9 mouse cellular contexts compared by ENCODE assay signal in the genomic region with DNA sequence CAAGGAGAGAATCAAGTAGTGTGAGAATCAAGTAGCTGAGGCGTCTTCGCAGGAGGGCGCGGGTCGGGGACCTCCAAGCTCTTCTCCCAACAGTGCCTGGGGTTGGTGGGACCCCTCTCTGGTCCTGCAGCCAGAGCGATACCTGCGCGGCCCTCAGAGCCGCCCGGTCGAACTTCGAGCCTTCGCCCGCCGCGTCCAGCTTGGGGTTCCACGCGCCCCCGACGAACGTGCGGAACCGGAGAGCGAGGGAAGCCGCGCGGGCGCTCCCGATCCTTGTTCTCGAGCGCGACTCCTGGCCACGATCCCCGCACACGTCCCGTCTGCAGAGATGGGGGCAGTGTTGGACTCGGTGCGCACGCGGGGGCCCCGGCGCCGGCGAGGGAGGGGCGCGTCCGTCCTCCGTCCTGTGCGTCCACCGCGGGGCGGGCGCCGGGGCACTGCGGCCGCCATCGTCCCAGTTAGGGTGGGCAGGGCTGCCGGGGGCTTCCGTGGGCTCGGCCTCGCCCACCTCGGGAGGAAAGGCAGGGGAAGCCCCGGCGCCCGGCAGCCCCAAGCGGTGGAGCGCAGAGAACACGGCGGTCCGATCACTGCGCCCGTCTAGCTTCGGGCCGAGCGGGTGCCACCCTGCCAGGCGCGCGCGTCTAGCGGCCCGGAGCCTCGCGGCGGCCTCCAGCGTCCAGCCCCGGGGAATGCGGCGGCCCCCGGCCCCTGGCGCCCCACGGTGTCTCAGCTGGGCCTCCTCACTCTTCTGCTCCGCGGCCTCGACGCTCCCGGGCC. TPM values are rescaled to one million over a fixed set of nuclear protein-coding genes. Genes with fewer than 3 reads are reported as not detected.
DNase-seq lines count a peak whose midpoint lies in the region; ATAC-seq and TF ChIP-seq lines count a peak whose summit lies in the region.
"Had no signal": no experiment of that assay in that cellular context is flagged by ENCODE, and none has a peak within 500 bp of the region (broad histone marks: within the 10 kb centered on the region; RNA-seq: fewer than 3 reads in every experiment).

A gene (plus strand): TSS at position 556 of the 777 bp plus-strand sequence.

- H3K4me1 ChIP-seq in forebrain, embryonic 15.5 days = peaks cover 10% of the 10 kb centered on the region
- peaks cover 12% of the 10 kb centered on the region for H3K4me1 ChIP-seq in hindbrain, embryonic 15.5 days (replicated peaks)
- peaks cover 9% of the 10 kb centered on the region for H3K4me1 ChIP-seq in liver, embryonic 13.5 days (replicated peaks)
- peaks cover 12% of the 10 kb centered on the region for H3K4me1 ChIP-seq in neural tube, embryonic 15.5 days

- ATAC-seq in forebrain, embryonic 15.5 days (replicated peaks) = no peak
- ATAC-seq in hindbrain, embryonic 15.5 days (ENCODE audit: low FRiP score, low read depth) = no peak
- ATAC-seq in liver, embryonic 13.5 days (ENCODE audit: low read depth) = no peak
- no peak for ATAC-seq in neural tube, embryonic 15.5 days (ENCODE audit: low FRiP score)

- peaks cover 61% of the 10 kb centered on the region for H3K27me3 ChIP-seq in forebrain, embryonic 15.5 days
- H3K27me3 ChIP-seq in hindbrain, embryonic 15.5 days = peaks cover 49% of the 10 kb centered on the region
- peaks cover 84% of the 10 kb centered on the region for H3K27me3 ChIP-seq in liver, embryonic 13.5 days
- H3K27me3 ChIP-seq in neural tube, embryonic 15.5 days (replicated peaks) = peaks cover 57% of the 10 kb centered on the region

- peak within 1 kb of the TSS; percentile 75 for H3K4me3 ChIP-seq in gastrocnemius, adult 2 months
- peak within 1 kb of the TSS; percentile 39 for H3K4me3 ChIP-seq in forebrain, embryonic 15.5 days
- peak within 1 kb of the TSS; percentile 36 for H3K4me3 ChIP-seq in hindbrain, embryonic 15.5 days
- H3K4me3 ChIP-seq in liver, embryonic 13.5 days (replicated peaks) = peak within 1 kb of the TSS; percentile 50
- H3K4me3 ChIP-seq in neural tube, embryonic 15.5 days (replicated peaks) = peak within 1 kb of the TSS; percentile 40

- peak within 1 kb of the TSS; percentile 85 for H3K27ac ChIP-seq in gastrocnemius, adult 2 months
- H3K27ac ChIP-seq in forebrain, embryonic 15.5 days (replicated peaks) = no peak within 1 kb of the TSS
- no peak within 1 kb of the TSS for H3K27ac ChIP-seq in hindbrain, embryonic 15.5 days (replicated peaks)
- peak within 1 kb of the TSS; percentile 23; the same call in 1 of the 2 replicates for H3K27ac ChIP-seq in liver, embryonic 13.5 days
- H3K27ac ChIP-seq in neural tube, embryonic 15.5 days (replicated peaks) = no peak within 1 kb of the TSS

- intact Hi-C loops in gastrocnemius, adult 2 months (cut with DNase I) = no loop called here

- peak; percentile 2; the same call in 1 of the 2 replicates for TF ChIP-seq CTCF in gastrocnemius, adult 2 months (IDR thresholded peaks at IDR 0.05)

- peak; percentile 59 for DNase-seq in gastrocnemius, adult 2 months
- DNase-seq in gastrocnemius, adult 8-10 months (ENCODE audit: low spot score in 2 of 2) = no peak
- no peak for DNase-seq in liver, embryonic 13.5 days
- no peak for DNase-seq in natural killer cell, adult 2 months (ENCODE audit: low spot score in 2 of 2)
- no peak for DNase-seq in right cerebral cortex, postnatal 10 days (ENCODE audit: low spot score in 2 of 2)

- 2% methylated on average over 72 of the region's 96 CpGs for WGBS in forebrain, embryonic 15.5 days
- 4% methylated on average over 71 of the region's 96 CpGs for WGBS in hindbrain, embryonic 15.5 days
- 3% methylated on average over 85 of the region's 96 CpGs for WGBS in liver, embryonic 13.5 days (ENCODE audit: insufficient replicate concordance)
- WGBS in neural tube, embryonic 15.5 days = 2% methylated on average over 83 of the region's 96 CpGs

- H3K4me2 ChIP-seq in forebrain, embryonic 15.5 days (replicated peaks) = peak within 1 kb of the TSS; percentile 45
- H3K4me2 ChIP-seq in hindbrain, embryonic 15.5 days = peak within 1 kb of the TSS; percentile 57
- peak within 1 kb of the TSS; percentile 53 for H3K4me2 ChIP-seq in liver, embryonic 13.5 days
- peak within 1 kb of the TSS; percentile 58 for H3K4me2 ChIP-seq in neural tube, embryonic 15.5 days

- H3K9me3 ChIP-seq in forebrain, embryonic 15.5 days = no peaks in the 10 kb centered on the region
- H3K9me3 ChIP-seq in hindbrain, embryonic 15.5 days = no peaks in the 10 kb centered on the region
- H3K9me3 ChIP-seq in liver, embryonic 13.5 days (replicated peaks) = no peaks in the 10 kb centered on the region
- H3K9me3 ChIP-seq in neural tube, embryonic 15.5 days (replicated peaks) = no peaks in the 10 kb centered on the region

- H3K9ac ChIP-seq in forebrain, embryonic 15.5 days (replicated peaks) = peak within 1 kb of the TSS; percentile 34; the same call in 1 of the 2 replicates
- H3K9ac ChIP-seq in hindbrain, embryonic 15.5 days = no peak within 1 kb of the TSS
- H3K9ac ChIP-seq in liver, embryonic 13.5 days = peak within 1 kb of the TSS; percentile 56
- 0 out of 2 replicates have a peak within 1 kb of the TSS, but pooled peaks have one; percentile 17 for H3K9ac ChIP-seq in neural tube, embryonic 15.5 days (replicated peaks)

- no peaks in the 10 kb centered on the region for H3K36me3 ChIP-seq in forebrain, embryonic 15.5 days
- no peaks in the 10 kb centered on the region for H3K36me3 ChIP-seq in hindbrain, embryonic 15.5 days
- no peaks in the 10 kb centered on the region for H3K36me3 ChIP-seq in liver, embryonic 13.5 days
- H3K36me3 ChIP-seq in neural tube, embryonic 15.5 days = no peaks in the 10 kb centered on the region

RNA-seq across cellular contexts. Expression of the gene that starts here (rescaled TPM):
- total RNA-seq in gastrocnemius, adult 2 months (2021) = 1 to 10 TPM; 4.1 to 5.1 TPM
- 1 to 10 TPM; 2.8 to 3.8 (median 3.3) TPM for total RNA-seq in gastrocnemius, adult 8-10 months (2022)
- polyA plus RNA-seq in forebrain, embryonic 15.5 days (2015; fragmentation: Nextera tagmentation; extraction: Ambion mirVana) = 1.1 and 1.3 TPM in 2 replicates
- polyA plus RNA-seq in hindbrain, embryonic 15.5 days (2015; fragmentation: Nextera tagmentation; extraction: Ambion mirVana) = 1.6 and 1.8 TPM in 2 replicates
- polyA plus RNA-seq in liver, embryonic 13.5 days (2015; fragmentation: Nextera tagmentation; extraction: Ambion mirVana) = 1.0 and 1.1 TPM in 2 replicates
- 1.4 and 2.0 TPM in 2 replicates for polyA plus RNA-seq in neural tube, embryonic 15.5 days (2015; fragmentation: Nextera tagmentation; extraction: Ambion mirVana)
- polyA plus RNA-seq: C2C12 had no signal

Comparison
In these comparisons a context has a peak if more than half of its experiments do, and no peak if none do; other contexts are left out.
1. H3K27ac ChIP-seq: peak in gastrocnemius, adult 2 months (single experiment) and liver, embryonic 13.5 days (single experiment); none in forebrain, embryonic 15.5 days (single experiment), hindbrain, embryonic 15.5 days (single experiment) and neural tube, embryonic 15.5 days (single experiment).
2. Peak in every context shown above with its lines, with median percentiles within 50 percentile points of each other: H3K4me3 ChIP-seq and H3K4me2 ChIP-seq.